Mouse (Mus musculus) lung, embryonic 15.5 days (tissue): ENCODE results near the gene Rpgrip1l. TPM values are rescaled to one million over a fixed set of nuclear protein-coding genes. Genes with fewer than 3 reads are reported as not detected.

Experiments used
- ATAC-seq: fragments of 200-750 bp; cut with Nextera tagmentation; 2 replicates; pipeline ENCODE4 v1.8.0; 2017; ENCODE audit warnings: moderate number of reproducible peaks, borderline replicate concordance; ENCODE audit not compliant: low FRiP score, low TSS enrichment; ENCODE audit errors: extremely low read depth
- H3K27ac ChIP-seq: fragments of 300-500 bp; sonication (generic); 2 replicates; pipeline ENCODE4 v1.5.1; 2015; ENCODE audit warnings: moderate library complexity, mild to moderate bottlenecking, inconsistent platforms
- H3K27me3 ChIP-seq: fragments of 300-500 bp; sonication (generic); 2 replicates; pipeline ENCODE4 v1.6.1; 2015; ENCODE audit warnings: inconsistent platforms
- H3K36me3 ChIP-seq: fragments of 300-500 bp; sonication (generic); 2 replicates; pipeline ENCODE4 v1.6.1; 2015; ENCODE audit warnings: inconsistent platforms
- H3K4me1 ChIP-seq: fragments of 300-500 bp; sonication (generic); 2 replicates; pipeline ENCODE4 v1.6.1; 2015; ENCODE audit warnings: inconsistent platforms
- H3K4me2 ChIP-seq: fragments of 300-500 bp; sonication (generic); 2 replicates; pipeline ENCODE4 v1.6.1; 2015; ENCODE audit warnings: inconsistent platforms, mild to moderate bottlenecking, moderate library complexity
- H3K4me3 ChIP-seq: fragments of 300-500 bp; sonication (generic); 2 replicates; pipeline ENCODE4 v1.5.1; 2015; ENCODE audit warnings: mild to moderate bottlenecking, inconsistent platforms
- H3K9ac ChIP-seq: fragments of 300-500 bp; sonication (generic); 2 replicates; pipeline ENCODE4 v1.6.1; 2015; ENCODE audit warnings: inconsistent platforms
- H3K9me3 ChIP-seq: fragments of 300-500 bp; sonication (generic); 2 replicates; pipeline ENCODE4 v1.6.1; 2016; ENCODE audit warnings: inconsistent platforms
- WGBS: fragments of 180-500 bp; shearing (Covaris S2); methylation state at CpG from one replicate; pipeline ENCODE4 v1.1.7; 2015; 5-methylcytosine and 5-hydroxymethylcytosine counted together
- polyA plus RNA-seq: library from polyadenylated mRNA; unstranded; fragments of >200 nt; fragmentation: Nextera tagmentation; extraction: Ambion mirVana; gene quantifications from 2 replicates; pipeline ENCODE4 v1.2.1, GENCODE M21; 2015

The Rpgrip1l gene
- polyA plus RNA-seq, 1 experiment from 2014 or later, result 15.0 TPM

GRCm38 (mm10) chr8:91196661-91197060, 116.4 kb downstream of the Rpgrip1l start:
- Histone ChIP-seq H3K9ac (no peak overlapping the region), H3K27ac (no peak overlapping the region), H3K36me3 (no peaks in the 10 kb centered on the region), H3K4me1 (peaks cover 10% of the 10 kb centered on the region; the same call in 1 of the 2 replicates), H3K27me3 (no peaks in the 10 kb centered on the region), H3K4me3 (no peak overlapping the region), H3K4me2 (no peak overlapping the region), H3K9me3 (no peaks in the 10 kb centered on the region)
- WGBS, result 79% methylated on average over 12 of the region's 12 CpGs
- ATAC-seq, result no peak

- WGBS, result 77% methylated on average over 2 of the region's 2 CpGs
- Histone ChIP-seq H3K36me3 (no peaks in the 10 kb centered on the region), H3K27me3 (peaks cover 5% of the 10 kb centered on the region), H3K4me3 (no peak overlapping the region), H3K4me2 (no peak overlapping the region), H3K9me3 (no peaks in the 10 kb centered on the region), H3K9ac (no peak overlapping the region), H3K27ac (no peak overlapping the region), H3K4me1 (peaks cover 15% of the 10 kb centered on the region)
- no peak for ATAC-seq
Observed at GRCm38 (mm10) chr8:91194081-91194480, 119.0 kb downstream of the Rpgrip1l start.

DNA sequence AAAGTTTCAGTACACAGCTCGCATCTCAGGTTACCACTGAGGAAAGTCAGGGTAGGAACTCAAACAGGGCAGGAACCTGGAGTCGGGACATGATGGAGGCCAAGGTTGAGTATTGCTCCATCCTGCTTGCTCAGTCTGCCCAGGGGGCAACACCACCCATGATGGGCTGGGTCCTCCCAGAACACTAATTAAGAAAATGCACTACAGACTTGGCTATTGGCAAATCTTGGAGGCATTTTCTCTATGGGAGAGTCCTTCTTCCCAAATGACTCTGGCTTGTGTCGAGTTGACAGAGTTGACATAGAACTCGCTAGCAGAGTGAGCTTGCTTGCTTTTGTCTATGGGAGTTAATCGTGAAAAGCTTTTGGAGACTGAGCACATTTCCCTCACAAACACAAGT, 120.1 kb downstream of the Rpgrip1l start:
- ATAC-seq, result no peak
- H3K9ac ChIP-seq, result no peak overlapping the region
- no peaks in the 10 kb centered on the region for H3K36me3 ChIP-seq
- H3K27me3 ChIP-seq, result peaks cover 9% of the 10 kb centered on the region
- H3K4me2 ChIP-seq, result no peak overlapping the region
- H3K27ac ChIP-seq, result no peak overlapping the region
- 77% methylated on average over 5 of the region's 5 CpGs for WGBS
- no peak overlapping the region for H3K4me3 ChIP-seq
- no peaks in the 10 kb centered on the region for H3K9me3 ChIP-seq
- peaks cover 8% of the 10 kb centered on the region for H3K4me1 ChIP-seq

GRCm38 (mm10) chr8:91190816-91191340, 122.2 kb downstream of the Rpgrip1l start:
- no peak overlapping the region for H3K4me3 ChIP-seq
- no peaks in the 10 kb centered on the region for H3K9me3 ChIP-seq
- H3K9ac ChIP-seq, result no peak overlapping the region
- WGBS, result 3% methylated on average over 17 of the region's 17 CpGs
- no peaks in the 10 kb centered on the region for H3K36me3 ChIP-seq
- no peak overlapping the region for H3K27ac ChIP-seq
- H3K27me3 ChIP-seq, result peaks cover 9% of the 10 kb centered on the region
- H3K4me2 ChIP-seq, result peak overlapping the region; percentile 40
- peak; percentile 84; the same call in 1 of the 2 replicates for ATAC-seq
- H3K4me1 ChIP-seq, result peaks cover 5% of the 10 kb centered on the region

DNA sequence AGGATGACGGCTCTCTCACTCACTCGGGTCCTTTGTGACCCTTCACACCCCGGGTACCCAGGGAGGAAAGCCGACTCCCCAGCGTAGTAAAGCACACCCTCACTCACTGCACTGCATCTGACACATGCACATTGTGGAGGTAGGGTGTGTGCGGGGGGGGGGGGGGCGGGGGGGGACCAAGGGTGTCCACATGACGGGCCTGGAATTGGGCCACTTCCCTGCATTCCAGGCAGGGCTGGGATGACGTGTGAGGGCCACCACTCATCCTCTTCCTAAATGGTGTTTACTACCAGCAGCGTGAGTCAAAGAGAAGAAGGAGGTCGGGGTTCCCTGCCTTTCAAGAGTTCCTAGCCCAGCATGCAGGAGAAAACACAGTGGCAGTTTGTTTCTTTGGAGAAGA, 124.9 kb downstream of the Rpgrip1l start:
- no peak for ATAC-seq

GRCm38 (mm10) chr8:91186372-91186771, 126.7 kb downstream of the Rpgrip1l start:
- H3K9me3 ChIP-seq, result no peaks in the 10 kb centered on the region
- no peak for ATAC-seq
- H3K27me3 ChIP-seq, result peaks cover 9% of the 10 kb centered on the region
- H3K36me3 ChIP-seq, result no peaks in the 10 kb centered on the region
- 68% methylated on average over 12 of the region's 12 CpGs for WGBS
- no peak overlapping the region for H3K4me2 ChIP-seq
- H3K4me1 ChIP-seq, result peaks cover 5% of the 10 kb centered on the region
- H3K9ac ChIP-seq, result no peak overlapping the region
- H3K4me3 ChIP-seq, result no peak overlapping the region
- no peak overlapping the region for H3K27ac ChIP-seq

More for the DNA sequence above, 124.9 kb downstream of the Rpgrip1l start:
- no peak overlapping the region for H3K4me2 ChIP-seq
- H3K9ac ChIP-seq, result no peak overlapping the region
- peaks cover 5% of the 10 kb centered on the region for H3K4me1 ChIP-seq
- H3K27ac ChIP-seq, result no peak overlapping the region
- peaks cover 9% of the 10 kb centered on the region for H3K27me3 ChIP-seq
- H3K9me3 ChIP-seq, result no peaks in the 10 kb centered on the region
- no peak overlapping the region for H3K4me3 ChIP-seq
- no peaks in the 10 kb centered on the region for H3K36me3 ChIP-seq
- 38% methylated on average over 10 of the region's 11 CpGs for WGBS

GRCm38 (mm10) chr8:91177708-91178107, 135.4 kb downstream of the Rpgrip1l start:
- no peak overlapping the region for H3K9ac ChIP-seq
- no peak overlapping the region for H3K4me2 ChIP-seq
- no peaks in the 10 kb centered on the region for H3K9me3 ChIP-seq
- no peak overlapping the region for H3K27ac ChIP-seq
- H3K27me3 ChIP-seq, result no peaks in the 10 kb centered on the region
- ATAC-seq, result no peak
- no peak overlapping the region for H3K4me3 ChIP-seq
- H3K4me1 ChIP-seq, result no peaks in the 10 kb centered on the region
- 33% methylated on average over 1 of the region's 1 CpGs for WGBS
- no peaks in the 10 kb centered on the region for H3K36me3 ChIP-seq

DNA sequence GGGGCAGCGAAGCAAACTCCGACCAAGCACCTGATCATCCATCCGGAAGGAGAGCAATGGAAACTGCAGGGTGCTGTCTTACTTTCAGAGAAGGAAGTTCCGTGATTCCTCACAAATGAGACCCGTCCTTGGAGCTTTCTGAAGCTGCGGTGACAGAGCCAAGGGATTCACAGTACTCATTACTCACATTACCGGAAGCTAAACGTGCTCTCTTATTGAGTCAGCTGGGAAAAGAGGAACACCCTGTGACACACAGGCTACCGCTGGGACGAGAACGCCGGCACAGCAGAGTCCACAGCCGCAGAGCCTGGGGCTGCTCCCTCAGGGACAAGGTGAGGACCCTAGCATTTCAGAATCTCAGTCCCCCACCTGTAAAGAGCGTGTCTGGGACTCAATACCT, 136.9 kb downstream of the Rpgrip1l start:
- Histone ChIP-seq H3K27ac (no peak overlapping the region), H3K9ac (no peak overlapping the region), H3K4me2 (no peak overlapping the region), H3K4me3 (no peak overlapping the region), H3K36me3 (no peaks in the 10 kb centered on the region), H3K4me1 (0 out of 2 replicates have a peak, but pooled peaks cover 5% of the 10 kb centered on the region), H3K27me3 (no peaks in the 10 kb centered on the region), H3K9me3 (no peaks in the 10 kb centered on the region)
- no peak for ATAC-seq
- WGBS, result 73% methylated on average over 14 of the region's 14 CpGs

GRCm38 (mm10) chr8:91171605-91172004, 141.5 kb downstream of the Rpgrip1l start:
- no peaks in the 10 kb centered on the region for H3K36me3 ChIP-seq
- no peaks in the 10 kb centered on the region for H3K27me3 ChIP-seq
- no peak overlapping the region for H3K4me3 ChIP-seq
- no peaks in the 10 kb centered on the region for H3K9me3 ChIP-seq
- no peak overlapping the region for H3K4me2 ChIP-seq
- no peak for ATAC-seq
- H3K27ac ChIP-seq, result no peak overlapping the region
- H3K9ac ChIP-seq, result no peak overlapping the region
- WGBS, result 39% methylated on average over 13 of the region's 13 CpGs
- peaks cover 17% of the 10 kb centered on the region; the same call in 1 of the 2 replicates for H3K4me1 ChIP-seq

DNA sequence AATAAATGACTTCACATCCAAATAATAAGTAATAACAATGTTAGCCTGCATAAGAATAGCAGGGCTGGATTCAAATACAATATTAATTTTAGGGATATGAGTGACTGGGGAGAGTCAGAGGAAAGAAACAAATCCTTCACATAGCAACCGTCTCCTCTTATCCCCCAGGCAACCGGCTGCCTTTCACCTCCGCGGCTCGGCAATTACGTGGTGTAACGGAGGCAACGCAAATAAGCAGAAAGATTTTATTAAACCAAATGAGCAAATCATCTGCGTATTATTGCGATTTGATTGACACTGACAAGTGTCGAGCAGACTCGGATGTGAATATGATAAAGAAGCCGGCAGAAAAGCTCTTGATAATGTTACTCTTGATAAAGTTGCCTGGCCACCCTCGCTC, 142.1 kb downstream of the Rpgrip1l start:
- H3K4me3 ChIP-seq, result no peak overlapping the region
- no peaks in the 10 kb centered on the region for H3K27me3 ChIP-seq
- H3K4me1 ChIP-seq, result peaks cover 17% of the 10 kb centered on the region; the same call in 1 of the 2 replicates
- H3K9me3 ChIP-seq, result no peaks in the 10 kb centered on the region
- no peak overlapping the region for H3K27ac ChIP-seq
- H3K4me2 ChIP-seq, result no peak overlapping the region
- 50% methylated on average over 14 of the region's 14 CpGs for WGBS
- no peak for ATAC-seq
- no peaks in the 10 kb centered on the region for H3K36me3 ChIP-seq
- no peak overlapping the region for H3K9ac ChIP-seq

DNA sequence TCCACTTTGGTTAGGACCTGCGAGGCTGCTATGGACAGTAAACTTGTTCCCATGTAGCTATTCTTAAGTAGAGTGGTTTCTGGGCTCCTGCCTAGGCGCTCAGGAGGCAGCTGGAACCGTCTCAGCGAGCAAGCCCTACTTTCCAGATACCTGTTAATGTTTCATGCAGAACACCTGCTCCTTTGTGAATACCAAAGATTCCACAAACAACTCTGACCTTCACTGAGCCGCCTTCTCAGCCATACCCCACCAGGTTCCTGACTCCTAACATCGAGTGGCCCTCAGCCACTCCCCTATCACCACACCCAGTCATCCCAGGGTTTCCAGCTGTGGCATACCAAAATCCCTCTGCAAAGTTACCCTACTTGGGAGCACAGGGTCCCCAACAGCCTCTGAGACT, 142.9 kb downstream of the Rpgrip1l start:
- peak overlapping the region; percentile 47; the same call in 1 of the 2 replicates for H3K27ac ChIP-seq
- ATAC-seq, result no peak

More for the DNA sequence above, 142.9 kb downstream of the Rpgrip1l start:
- Histone ChIP-seq H3K9ac (no peak overlapping the region), H3K36me3 (no peaks in the 10 kb centered on the region), H3K4me1 (peaks cover 17% of the 10 kb centered on the region; the same call in 1 of the 2 replicates), H3K4me3 (no peak overlapping the region), H3K27me3 (no peaks in the 10 kb centered on the region), H3K9me3 (no peaks in the 10 kb centered on the region), H3K4me2 (no peak overlapping the region)
- 55% methylated on average over 6 of the region's 6 CpGs for WGBS
